Mouse (Mus musculus) G1E (cell line): Measurements from ENCODE around the gene Ddb2. TPM values are rescaled to one million over a fixed set of nuclear protein-coding genes. Genes with fewer than 3 reads are reported as not detected.

Source experiments
- ATAC-seq: 2 replicates; pipeline ENCODE4 v1.8.0; 2016; ENCODE audit warnings: mild to moderate bottlenecking; ENCODE audit not compliant: insufficient number of reproducible peaks, poor library complexity, low FRiP score, severe bottlenecking; ENCODE audit errors: extremely low read depth
- DNase-seq: peaks from one replicate; pipeline ENCODE4 v3.0.0; 2012; ENCODE audit warnings: low spot score
- H3K27me3 ChIP-seq: 2 replicates; pipeline ENCODE4 v1.6.1; 2012; ENCODE audit warnings: mild to moderate bottlenecking, low read length, inconsistent platforms; ENCODE audit not compliant: insufficient read depth
- H3K36me3 ChIP-seq: replicated peaks from 2 replicates; pipeline ENCODE3; 2012; ENCODE audit warnings: mild to moderate bottlenecking, inconsistent platforms
- H3K4me1 ChIP-seq: 2 replicates; pipeline ENCODE4 v1.6.1; 2012; ENCODE audit warnings: low read depth, low read length, inconsistent platforms, mixed read lengths; ENCODE audit not compliant: insufficient read depth
- H3K4me3 ChIP-seq: 2 replicates; pipeline ENCODE4 v1.5.1; 2012; ENCODE audit warnings: low read depth, mild to moderate bottlenecking, inconsistent platforms, low read length, moderate library complexity, mixed read lengths
- H3K9me3 ChIP-seq: replicated peaks from 2 replicates; pipeline ENCODE4 v1.6.1; 2012; ENCODE audit warnings: inconsistent platforms
- CTCF ChIP-seq: IDR thresholded peaks from 2 replicates; pipeline ENCODE4 v1.5.1; 2012; ENCODE audit warnings: low read depth, low read length, inconsistent platforms, mixed read lengths
- GATA1 ChIP-seq: IDR thresholded peaks from 2 replicates; pipeline ENCODE4 v1.6.1; 2012; ENCODE audit warnings: borderline replicate concordance, low read length, inconsistent platforms, mixed read lengths
- GATA2 ChIP-seq: IDR thresholded peaks from 2 replicates; pipeline ENCODE4 v1.6.1; 2012; ENCODE audit warnings: low read depth, low read length, inconsistent platforms, borderline replicate concordance
- POLR2AphosphoS5 ChIP-seq: IDR thresholded peaks from 2 replicates; pipeline ENCODE4 v1.6.1; 2012; ENCODE audit warnings: low read depth, low read length, inconsistent platforms; ENCODE audit not compliant: insufficient replicate concordance
- TAL1 ChIP-seq: conservative IDR thresholded peaks from 2 replicates; pipeline ENCODE4 v1.6.1; 2012; ENCODE audit warnings: low read depth, low read length, inconsistent platforms, mixed read lengths
- polyA plus RNA-seq: library from polyadenylated mRNA; stranded (reverse); fragments of >175 nt; gene quantifications from 2 replicates; pipeline ENCODE4 v1.2.3, GENCODE M21; 2012
- total RNA-seq, 2 experiments: library from RNA; stranded (forward) in 1 of 2; stranded (reverse) in 1 of 2; fragments of 200-1000 nt in 1 of 2; fragments of >200 nt in 1 of 2; fragmentation: Nextera tagmentation in 1 of 2; gene quantifications; 2 replicates each; pipeline ENCODE4 v1.2.3; 2014 to 2017

Ddb2 gene
- total and polyA plus RNA-seq, 3 experiments: 1.5 to 18.7 (median 15.2) TPM

DNA sequence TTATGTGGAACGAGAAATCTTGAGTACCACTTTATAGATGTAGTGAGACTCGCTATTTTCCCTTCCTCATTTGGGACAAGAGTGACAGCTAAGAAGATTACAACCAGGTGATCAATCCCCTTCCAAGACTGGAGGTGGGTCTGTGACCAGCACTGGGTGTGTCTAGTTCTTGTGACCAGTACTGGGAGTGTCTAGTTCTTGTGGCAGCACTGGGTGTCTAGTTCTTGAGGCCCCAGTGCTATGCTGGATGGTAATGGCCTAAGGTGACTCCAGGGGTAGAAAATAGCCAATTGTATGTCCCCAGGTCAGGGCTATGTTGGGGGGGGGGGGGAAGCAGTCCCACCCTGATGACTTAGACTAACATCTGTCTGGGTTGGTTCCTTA is 42.6 kb upstream of the Ddb2 start:
- H3K4me1 ChIP-seq: peaks cover 26% of the 10 kb centered on the region
- H3K27me3 ChIP-seq: peaks cover 5% of the 10 kb centered on the region; the same call in 1 of the 2 replicates
- TF ChIP-seq CTCF (no peak), GATA2 (no peak), POLR2AphosphoS5 (0 out of 2 replicates have a peak, but pooled peaks have one; percentile 19)
- H3K36me3 ChIP-seq: peaks cover 46% of the 10 kb centered on the region
- H3K4me3 ChIP-seq: no peak overlapping the region
- ATAC-seq (no peak), DNase-seq (no peak)
- no peaks in the 10 kb centered on the region for H3K9me3 ChIP-seq

DNA sequence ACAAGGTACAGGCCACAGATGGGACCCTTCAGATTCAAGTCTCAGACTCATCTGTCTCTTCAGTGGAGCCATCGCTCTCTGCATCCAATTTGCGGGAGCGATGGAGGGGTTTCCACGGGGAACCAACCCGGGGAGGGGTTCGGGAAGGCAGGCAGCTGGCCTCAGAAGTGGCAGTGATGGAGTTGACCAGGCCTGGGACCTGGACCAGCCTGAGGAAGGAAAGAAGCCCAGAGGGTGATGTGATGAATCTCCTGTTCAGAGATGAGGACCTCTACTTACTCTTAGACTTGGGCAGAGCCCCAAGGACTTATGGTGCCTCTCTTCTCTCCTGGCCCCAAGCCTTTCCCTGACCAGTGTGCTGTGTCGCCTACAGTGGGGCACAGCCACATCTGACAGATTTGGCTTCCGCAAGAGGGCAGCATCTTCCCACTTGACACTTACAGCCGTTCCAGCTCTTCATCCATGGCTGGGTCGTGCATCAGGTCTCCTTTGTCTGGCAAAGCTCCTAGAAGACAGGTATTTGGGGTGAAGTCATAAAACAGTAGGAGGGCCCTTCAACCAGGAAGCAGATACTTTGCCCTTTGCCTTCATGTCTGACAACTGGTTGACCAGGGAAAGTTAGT is 42.1 kb upstream of the Ddb2 start:
- DNase-seq (no peak), ATAC-seq (no peak)
- Histone ChIP-seq H3K36me3 (peaks cover 51% of the 10 kb centered on the region), H3K4me3 (no peak overlapping the region), H3K4me1 (peaks cover 26% of the 10 kb centered on the region), H3K9me3 (no peaks in the 10 kb centered on the region), H3K27me3 (0 out of 2 replicates have a peak, but pooled peaks cover 3% of the 10 kb centered on the region)
- no peak for TF ChIP-seq TAL1
- no peak for TF ChIP-seq GATA1
- no peak for TF ChIP-seq CTCF
- TF ChIP-seq POLR2AphosphoS5: peak; percentile 44

DNA sequence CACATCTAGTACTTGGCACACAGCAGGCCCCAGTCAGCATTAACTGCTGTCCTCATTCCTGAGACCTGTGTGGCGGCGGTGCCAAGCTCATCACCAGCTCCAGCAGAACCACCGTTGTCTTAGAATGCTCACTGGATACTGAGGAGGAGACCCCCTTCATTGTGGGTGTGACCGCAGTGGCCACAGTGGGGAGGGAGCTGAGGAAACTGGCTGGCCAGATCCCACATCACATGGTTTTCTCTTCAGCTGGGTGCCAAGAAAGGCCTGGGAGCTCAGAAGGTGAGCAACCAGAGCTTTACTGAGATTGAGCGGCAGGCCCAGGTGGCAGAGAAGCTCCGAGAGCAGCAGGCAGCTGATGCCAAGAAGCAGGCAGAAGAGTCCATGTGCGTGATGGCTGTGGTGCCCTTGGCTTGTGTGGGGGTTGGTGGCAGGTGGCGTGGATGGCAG is 32.9 kb upstream of the Ddb2 start:
- Histone ChIP-seq H3K36me3 (peaks cover 86% of the 10 kb centered on the region), H3K9me3 (no peaks in the 10 kb centered on the region), H3K4me1 (peaks cover 53% of the 10 kb centered on the region), H3K4me3 (no peak overlapping the region; the same call in 1 of the 2 replicates), H3K27me3 (no peaks in the 10 kb centered on the region)
- ATAC-seq (no peak), DNase-seq (no peak)
- TF ChIP-seq POLR2AphosphoS5: no peak
- no peak for TF ChIP-seq TAL1
- TF ChIP-seq CTCF: no peak
- TF ChIP-seq GATA2: no peak
- TF ChIP-seq GATA1: no peak

DNA sequence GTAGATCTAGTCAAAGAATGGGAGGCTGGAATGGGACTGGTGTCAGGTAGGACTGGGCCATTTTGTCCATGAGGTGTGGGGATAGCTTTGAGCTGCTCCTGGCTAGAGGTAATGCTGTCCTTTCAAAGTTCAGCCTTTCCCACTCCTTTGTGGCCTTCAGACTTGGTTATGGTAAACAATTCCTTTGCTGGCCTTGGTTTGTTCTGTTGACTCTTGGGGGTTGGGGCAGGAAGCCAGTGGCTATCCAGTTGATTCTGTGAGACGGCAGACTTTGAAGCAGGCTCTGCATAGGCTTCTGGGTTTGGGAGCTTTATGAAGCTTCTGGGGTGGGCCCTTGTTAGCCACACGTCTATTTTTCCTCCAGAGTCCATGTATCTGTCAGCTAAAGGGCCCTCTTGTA is 31.9 kb upstream of the Ddb2 start:
- no peaks in the 10 kb centered on the region for H3K27me3 ChIP-seq
- DNase-seq: no peak
- H3K4me1 ChIP-seq: peaks cover 59% of the 10 kb centered on the region
- ATAC-seq: no peak
- no peaks in the 10 kb centered on the region for H3K9me3 ChIP-seq
- no peak for TF ChIP-seq GATA1
- TF ChIP-seq POLR2AphosphoS5: no peak
- no peak for TF ChIP-seq CTCF
- no peak for TF ChIP-seq GATA2
- TF ChIP-seq TAL1: no peak
- H3K4me3 ChIP-seq: no peak overlapping the region
- peaks cover 76% of the 10 kb centered on the region for H3K36me3 ChIP-seq

DNA sequence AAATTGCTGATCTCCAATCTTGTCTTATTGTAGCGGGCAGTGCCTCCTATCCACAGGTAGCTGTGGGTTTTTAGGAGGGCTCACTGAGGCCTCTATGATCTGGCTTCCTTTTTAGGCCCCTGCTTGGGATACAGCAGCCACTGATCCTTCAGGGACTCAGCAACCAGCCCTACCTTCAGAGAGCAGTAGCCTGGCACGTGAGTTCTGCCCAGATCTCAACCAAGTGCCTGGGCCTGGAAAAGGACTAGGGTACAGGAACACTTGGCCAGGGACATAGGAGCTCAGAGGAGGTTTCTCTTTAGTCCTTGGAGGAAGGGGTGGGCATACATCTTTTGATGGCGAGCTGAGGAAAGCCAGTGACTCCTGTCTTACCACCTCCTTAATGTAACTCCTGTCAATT is 31.3 kb upstream of the Ddb2 start:
- DNase-seq (no peak), ATAC-seq (no peak)
- Histone ChIP-seq H3K27me3 (no peaks in the 10 kb centered on the region), H3K4me3 (no peak overlapping the region), H3K4me1 (peaks cover 58% of the 10 kb centered on the region), H3K9me3 (no peaks in the 10 kb centered on the region), H3K36me3 (peaks cover 69% of the 10 kb centered on the region)
- TF ChIP-seq CTCF: no peak
- TF ChIP-seq GATA1: no peak
- no peak for TF ChIP-seq TAL1
- no peak for TF ChIP-seq GATA2

DNA sequence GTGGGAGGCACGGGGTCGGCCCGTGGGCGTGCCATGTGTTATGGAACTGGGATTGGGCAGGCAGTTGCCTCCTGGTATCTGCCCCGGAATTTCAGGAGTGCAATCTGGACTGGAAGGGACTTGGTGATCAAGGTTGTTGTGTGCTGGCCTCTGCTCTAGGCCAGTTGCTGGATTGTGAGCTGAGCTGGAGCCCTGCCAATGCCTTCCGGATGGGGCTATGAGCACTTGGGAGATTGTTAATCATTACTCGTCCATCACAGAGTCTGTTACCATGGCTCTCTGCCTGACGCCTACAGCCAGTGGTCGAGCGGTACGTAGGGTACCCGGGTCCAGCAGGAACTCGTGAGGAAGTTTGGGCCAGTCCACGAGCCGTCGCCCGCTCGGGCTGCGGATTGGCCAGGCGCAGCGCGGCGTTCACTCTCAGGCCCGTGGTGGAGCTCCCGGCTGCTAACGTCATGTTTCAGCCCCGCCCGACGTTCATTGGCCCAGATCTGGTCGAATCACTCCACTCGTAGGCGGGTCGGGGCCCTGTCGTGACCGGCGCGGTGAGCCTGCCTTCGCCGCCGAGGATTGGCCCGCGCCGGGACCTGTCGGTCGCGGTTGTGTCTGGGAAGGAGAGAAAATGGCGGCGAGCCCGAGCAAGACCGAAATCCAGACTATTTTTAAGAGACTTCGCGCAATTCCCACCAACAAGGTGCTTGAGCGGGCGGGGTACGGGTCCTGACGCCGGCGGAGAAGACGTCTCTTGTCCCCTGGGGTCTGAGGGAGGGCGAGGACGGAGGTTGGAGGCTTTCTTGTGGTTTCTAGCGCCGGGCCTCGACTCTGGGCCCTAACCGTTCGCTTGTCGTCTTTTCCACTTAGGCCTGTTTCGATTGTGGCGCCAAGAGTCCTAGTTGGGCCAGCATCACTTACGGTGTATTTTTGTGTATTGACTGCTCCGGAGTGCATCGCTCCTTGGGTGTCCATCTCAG is 28.2 kb upstream of the Ddb2 start, which contains the start of gene Arfgap2:
TSS of gene Arfgap2 (plus strand) at position 264 of the 971 bp plus-strand sequence.
- peaks cover 23% of the 10 kb centered on the region for H3K27me3 ChIP-seq
- H3K4me3 ChIP-seq: peak within 1 kb of the TSS; percentile 81
- no peak for TF ChIP-seq POLR2AphosphoS5
- TF ChIP-seq GATA1: no peak
- TF ChIP-seq TAL1: no peak
- no peak for TF ChIP-seq GATA2
- no peak for TF ChIP-seq CTCF
- DNase-seq: peak; percentile 100
- ATAC-seq: peak; percentile 97
- H3K36me3 ChIP-seq: peaks cover 40% of the 10 kb centered on the region
- H3K4me1 ChIP-seq: peaks cover 54% of the 10 kb centered on the region
- no peaks in the 10 kb centered on the region for H3K9me3 ChIP-seq
